Mouse (Mus musculus) heart, postnatal 0 days (tissue): ENCODE results near the gene Spem2. TPM values are rescaled to one million over a fixed set of nuclear protein-coding genes. Genes with fewer than 3 reads are reported as not detected.

Experiments used
- ATAC-seq: fragments of 200-750 bp; cut with Nextera tagmentation; 2 replicates; pipeline ENCODE4 v1.8.0; 2017; ENCODE audit warnings: low read depth, moderate number of reproducible peaks, moderate library complexity; ENCODE audit not compliant: insufficient read depth
- DNase-seq: peaks from one replicate; pipeline ENCODE4 v3.0.0-alpha.2; 2016; ENCODE audit warnings: low spot score
- H3K27ac ChIP-seq: fragments of 300-500 bp; sonication (generic); 2 replicates; pipeline ENCODE4 v1.5.1; 2014; ENCODE audit warnings: low read depth, mild to moderate bottlenecking
- H3K27me3 ChIP-seq: fragments of 300-500 bp; sonication (generic); 2 replicates; pipeline ENCODE4 v1.6.1; 2014; ENCODE audit warnings: low read length, mixed read lengths; ENCODE audit not compliant: control insufficient read depth, insufficient read depth
- H3K36me3 ChIP-seq: fragments of 300-500 bp; sonication (generic); replicated peaks from 2 replicates; pipeline ENCODE4 v1.6.1; 2014; ENCODE audit warnings: low read length, mixed read lengths; ENCODE audit not compliant: control insufficient read depth, insufficient read depth
- H3K4me1 ChIP-seq: fragments of 300-500 bp; sonication (generic); 2 replicates; pipeline ENCODE4 v1.6.1; 2014; ENCODE audit warnings: antibody characterized with exemption; ENCODE audit not compliant: control insufficient read depth, insufficient read depth
- H3K4me2 ChIP-seq: fragments of 300-500 bp; sonication (generic); 2 replicates; pipeline ENCODE4 v1.6.1; 2014; ENCODE audit warnings: low read depth, mild to moderate bottlenecking, low read length, moderate library complexity
- H3K4me3 ChIP-seq: fragments of 300-500 bp; sonication (generic); 2 replicates; pipeline ENCODE4 v1.5.1; 2014; ENCODE audit warnings: low read depth, low read length
- H3K9ac ChIP-seq: fragments of 300-500 bp; sonication (generic); replicated peaks from 2 replicates; pipeline ENCODE4 v1.6.1; 2014; ENCODE audit warnings: low read depth, low read length, mixed read lengths
- H3K9me3 ChIP-seq: fragments of 300-500 bp; sonication (generic); replicated peaks from 2 replicates; pipeline ENCODE4 v1.6.1; 2016; ENCODE audit warnings: low read length; ENCODE audit not compliant: control insufficient read depth
- CTCF ChIP-seq: IDR thresholded peaks from 2 replicates; pipeline ENCODE4 v1.5.1; 2016; ENCODE audit warnings: antibody characterized with exemption, control low read depth, low read depth
- EP300 ChIP-seq: IDR thresholded peaks from 2 replicates; pipeline ENCODE4 v1.6.1; 2016; ENCODE audit warnings: antibody characterized with exemption, low read depth
- WGBS: fragments of 180-500 bp; shearing (Covaris S2); extraction: QIAGEN DNeasy Blood & Tissue Kit; methylation state at CpG from one replicate; pipeline ENCODE4 v1.1.7; 2014; 5-methylcytosine and 5-hydroxymethylcytosine counted together
- polyA plus RNA-seq: library from polyadenylated mRNA; unstranded; fragments of >200 nt; fragmentation: Nextera tagmentation; extraction: Ambion mirVana; gene quantifications from 2 replicates; pipeline ENCODE4 v1.2.1, GENCODE M21; 2015
- total RNA-seq: library from RNA; depleted of rRNA; stranded (reverse); fragments of >200 nt; gene quantifications from 2 replicates; pipeline ENCODE4 v1.2.3, GENCODE M21; 2014; ENCODE audit warnings: low replicate concordance

Gene Spem2
- total and polyA plus RNA-seq, 2 experiments from 2014 or later: not detected

DNA sequence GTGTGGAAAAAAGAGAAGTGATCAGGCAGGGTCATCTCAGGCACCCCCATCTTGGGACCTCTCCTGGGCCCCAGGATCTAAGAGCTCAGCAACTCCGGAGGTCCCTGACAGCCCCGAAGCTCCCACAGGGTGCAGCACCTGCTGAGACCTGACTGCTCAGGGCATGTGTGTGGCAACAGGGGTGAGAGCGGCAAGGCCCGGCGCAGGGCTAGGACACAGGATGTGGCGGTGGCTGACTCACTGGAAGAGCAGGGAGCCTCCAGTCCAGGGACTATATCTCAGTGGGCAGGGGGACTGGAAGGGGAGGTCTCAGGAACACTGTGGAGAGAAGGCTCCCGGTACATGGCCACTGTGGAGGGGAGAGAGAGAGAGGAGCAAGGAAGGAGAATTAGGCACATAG, 20.3 kb downstream of the Spem2 start:
- TF ChIP-seq CTCF: no peak
- no peak for TF ChIP-seq EP300
- Histone ChIP-seq H3K27me3 (peaks cover 19% of the 10 kb centered on the region), H3K9me3 (no peaks in the 10 kb centered on the region), H3K4me3 (no peak overlapping the region), H3K27ac (no peak overlapping the region), H3K4me1 (peaks cover 32% of the 10 kb centered on the region), H3K36me3 (no peaks in the 10 kb centered on the region), H3K9ac (no peak overlapping the region), H3K4me2 (no peak overlapping the region)
- ATAC-seq (no peak), DNase-seq (no peak)
- 77% methylated on average over 7 of the region's 7 CpGs for WGBS

DNA sequence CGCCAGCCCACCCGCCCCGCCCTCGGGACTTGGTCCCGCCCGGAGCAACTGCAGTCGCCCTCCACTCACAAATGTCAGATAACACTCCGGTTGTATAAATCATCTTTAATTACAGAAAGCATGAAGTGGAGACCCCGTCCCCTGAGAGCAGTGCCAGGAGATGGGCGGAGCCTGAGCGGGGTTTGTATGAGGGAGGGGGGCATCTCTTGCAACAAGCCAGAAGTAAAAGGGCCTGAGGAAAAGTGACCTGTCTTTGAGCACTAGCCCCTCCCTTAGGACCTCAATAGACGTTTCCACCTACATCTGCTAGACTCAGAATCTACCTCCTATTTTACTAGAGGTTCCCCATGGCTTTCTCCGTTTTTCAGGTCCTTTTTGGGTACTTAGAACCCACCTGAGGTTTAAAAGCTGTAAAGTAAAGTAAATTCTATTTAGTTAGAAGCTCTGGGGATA, 22.3 kb downstream of the Spem2 start:
- no peak for DNase-seq
- Histone ChIP-seq H3K4me2 (peak overlapping the region; percentile 85), H3K27me3 (0 out of 2 replicates have a peak, but pooled peaks cover 5% of the 10 kb centered on the region)

DNA sequence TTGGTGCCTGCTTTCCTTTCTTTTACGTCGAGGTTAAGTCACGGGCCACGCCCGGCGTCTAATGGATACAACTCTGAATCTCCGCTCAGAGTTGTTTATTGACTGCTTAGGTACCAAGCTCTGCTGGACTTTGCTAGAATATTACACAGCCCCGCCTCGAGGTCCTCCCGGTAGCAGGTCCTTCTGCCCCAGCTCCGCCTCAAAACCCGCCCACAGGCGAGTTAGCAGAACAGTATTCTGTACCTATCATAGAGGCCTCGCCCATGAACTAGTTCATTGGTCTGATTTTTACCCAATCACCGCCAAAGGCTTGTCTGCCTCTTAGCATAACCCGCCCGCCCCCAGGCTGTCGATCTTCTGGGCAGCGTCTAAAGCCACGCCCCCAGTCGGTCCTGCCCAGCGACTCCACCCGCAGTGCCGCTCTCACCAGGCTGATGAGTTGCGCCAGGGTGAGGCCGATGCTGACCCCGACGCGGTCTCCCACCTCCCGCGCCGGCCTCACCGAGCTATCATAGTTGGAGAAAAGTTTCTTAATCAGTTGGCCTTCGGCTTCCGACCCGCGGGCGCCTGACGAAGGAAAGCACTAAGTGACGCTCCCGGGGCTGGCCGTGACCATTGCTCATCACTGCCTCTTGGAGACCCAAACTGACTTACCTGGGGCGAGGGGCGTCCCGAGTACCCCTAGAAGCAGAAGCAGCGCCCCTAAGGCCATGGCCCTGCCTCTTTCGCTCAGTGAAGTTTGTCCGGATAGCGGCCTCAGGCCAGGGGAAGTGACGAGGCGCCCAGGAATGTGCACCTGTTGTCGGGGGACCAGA, 22.9 kb downstream of the Spem2 start, which contains the start of gene Chrnb1:
Gene Chrnb1 (minus strand): TSS at position 776 of the 815 bp plus-strand sequence.
- TF ChIP-seq CTCF: no peak
- TF ChIP-seq EP300: no peak
- peak; percentile 97 for ATAC-seq
- 2% methylated on average over 52 of the region's 52 CpGs for WGBS
- no peaks in the 10 kb centered on the region for H3K36me3 ChIP-seq
- peaks cover 12% of the 10 kb centered on the region; the same call in 1 of the 2 replicates for H3K4me1 ChIP-seq
- no peaks in the 10 kb centered on the region for H3K9me3 ChIP-seq
- peak; percentile 98 for DNase-seq
- H3K27me3 ChIP-seq: 0 out of 2 replicates have a peak, but pooled peaks cover 5% of the 10 kb centered on the region
- H3K4me2 ChIP-seq: peak within 1 kb of the TSS; percentile 85
- 0 out of 2 replicates have a peak within 1 kb of the TSS, but pooled peaks have one; percentile 3 for H3K27ac ChIP-seq
- peak within 1 kb of the TSS; percentile 47 for H3K9ac ChIP-seq
- peak within 1 kb of the TSS; percentile 54 for H3K4me3 ChIP-seq

More for the DNA sequence above, 22.3 kb downstream of the Spem2 start:
- no peaks in the 10 kb centered on the region for H3K36me3 ChIP-seq
- no peak overlapping the region for H3K27ac ChIP-seq
- peak overlapping the region; percentile 47; the same call in 1 of the 2 replicates for H3K9ac ChIP-seq
- no peak for ATAC-seq
- TF ChIP-seq EP300 (no peak), CTCF (no peak)
- H3K4me1 ChIP-seq: peaks cover 18% of the 10 kb centered on the region; the same call in 1 of the 2 replicates
- 4% methylated on average over 13 of the region's 13 CpGs for WGBS
- H3K4me3 ChIP-seq: peak overlapping the region; percentile 54
- H3K9me3 ChIP-seq: no peaks in the 10 kb centered on the region

DNA sequence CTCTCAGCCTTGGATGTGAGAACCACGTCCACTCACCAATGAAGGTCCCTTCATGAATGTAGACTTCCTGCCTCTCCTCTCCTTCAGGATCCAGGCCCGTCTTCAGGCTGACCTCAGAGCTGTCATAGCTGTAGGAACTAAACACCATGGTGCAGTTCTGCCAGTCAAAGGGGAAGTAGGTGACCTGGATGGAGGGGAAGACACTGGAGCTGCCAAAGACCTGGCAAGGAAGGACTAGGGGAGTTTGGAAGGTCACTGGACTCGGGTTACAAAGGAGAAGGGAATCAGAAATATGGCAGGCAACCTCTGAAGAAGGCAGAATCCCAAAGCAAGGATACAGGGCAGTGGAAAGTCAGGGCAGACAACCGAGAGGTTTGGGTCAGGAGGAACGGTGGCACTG, 24.8 kb downstream of the Spem2 start:
- no peak for ATAC-seq
- WGBS: 65% methylated on average over 5 of the region's 5 CpGs
- TF ChIP-seq CTCF (no peak), EP300 (no peak)

DNA sequence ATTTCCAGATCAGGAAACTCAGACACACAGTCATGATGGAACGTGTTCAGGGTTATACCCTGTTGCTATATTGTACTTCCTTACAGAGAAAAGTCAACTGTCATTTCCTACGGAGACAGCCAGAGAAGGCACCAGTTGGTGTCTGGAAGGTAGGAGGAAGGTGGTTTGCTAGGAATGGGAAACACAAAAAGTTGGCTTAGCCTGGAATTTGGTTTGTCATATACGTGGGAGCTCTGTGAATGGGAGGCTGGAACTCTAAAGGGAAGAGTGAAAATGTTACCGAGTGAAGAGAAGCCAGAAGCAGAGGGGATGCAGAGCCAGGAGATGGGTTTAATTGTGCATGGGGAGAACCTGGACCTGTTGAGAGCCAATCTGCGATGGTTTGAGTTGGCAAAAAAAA, 26.8 kb downstream of the Spem2 start:
- H3K4me3 ChIP-seq: no peak overlapping the region
- no peak for ATAC-seq
- H3K27ac ChIP-seq: no peak overlapping the region
- H3K4me2 ChIP-seq: no peak overlapping the region
- WGBS: 57% methylated on average over 5 of the region's 5 CpGs
- DNase-seq: no peak
- H3K4me1 ChIP-seq: no peaks in the 10 kb centered on the region; the same call in 1 of the 2 replicates
- H3K27me3 ChIP-seq: no peaks in the 10 kb centered on the region
- TF ChIP-seq EP300 (no peak), CTCF (no peak)
- no peak overlapping the region for H3K9ac ChIP-seq
- H3K36me3 ChIP-seq: no peaks in the 10 kb centered on the region
- H3K9me3 ChIP-seq: no peaks in the 10 kb centered on the region

More for the DNA sequence above, 24.8 kb downstream of the Spem2 start:
- no peaks in the 10 kb centered on the region for H3K36me3 ChIP-seq
- DNase-seq: no peak
- 0 out of 2 replicates have a peak, but pooled peaks cover 5% of the 10 kb centered on the region for H3K27me3 ChIP-seq
- H3K9me3 ChIP-seq: no peaks in the 10 kb centered on the region
- H3K27ac ChIP-seq: no peak overlapping the region
- H3K4me1 ChIP-seq: no peaks in the 10 kb centered on the region; the same call in 1 of the 2 replicates
- no peak overlapping the region for H3K9ac ChIP-seq
- no peak overlapping the region for H3K4me2 ChIP-seq
- H3K4me3 ChIP-seq: no peak overlapping the region
